Mouse (Mus musculus) MEL (cell line): ENCODE measurements around the gene Cyp27b1. TPM values are rescaled to one million over a fixed set of nuclear protein-coding genes. Genes with fewer than 3 reads are reported as not detected.

Experiments used
- DNase-seq: peaks from one replicate; pipeline ENCODE4 v3.0.0; 2011; ENCODE audit warnings: low read depth, low spot score
- H3K27ac ChIP-seq: 2 replicates; pipeline ENCODE4 v1.5.1; 2012; ENCODE audit warnings: low read depth, mild to moderate bottlenecking, control low read depth, low read length, moderate library complexity; ENCODE audit not compliant: control insufficient read depth
- H3K27me3 ChIP-seq, 2 experiments: fragments of 150-350 bp in 1 of 2; sonication (generic) in 1 of 2; 2 replicates each; pipeline ENCODE4 v1.6.1; 2012; ENCODE audit warnings: low read length in 2 of 2, mild to moderate bottlenecking in 2 of 2, improper control_type of control experiment in 1 of 2, moderate library complexity in 1 of 2; ENCODE audit not compliant: insufficient read depth in 2 of 2, control insufficient read depth in 1 of 2
- H3K36me3 ChIP-seq, 2 experiments: 2 replicates each; pipeline ENCODE4 v1.6.1; 2012 to 2014; ENCODE audit warnings: low read length in 2 of 2, improper control_type of control experiment in 1 of 2, inconsistent platforms in 1 of 2, mild to moderate bottlenecking in 1 of 2; ENCODE audit not compliant: insufficient read depth in 2 of 2, control insufficient read depth in 1 of 2
- H3K4me1 ChIP-seq, 2 experiments: fragments of 150-350 bp in 1 of 2; sonication (generic) in 1 of 2; 2 replicates each; pipeline ENCODE4 v1.6.1; 2012; ENCODE audit warnings: low read length in 2 of 2, improper control_type of control experiment in 1 of 2, mild to moderate bottlenecking in 1 of 2; ENCODE audit not compliant: insufficient read depth in 2 of 2, control insufficient read depth in 1 of 2
- H3K4me3 ChIP-seq, 2 experiments: fragments of 150-350 bp in 1 of 2; sonication (generic) in 1 of 2; 2 replicates each; pipeline ENCODE4 v1.5.1; 2012; ENCODE audit warnings: low read depth in 2 of 2, low read length in 2 of 2, mild to moderate bottlenecking in 2 of 2, moderate library complexity in 2 of 2, control low read depth in 1 of 2, improper control_type of control experiment in 1 of 2; ENCODE audit not compliant: control insufficient read depth in 1 of 2, insufficient read depth in 1 of 2
- H3K79me2 ChIP-seq: 2 replicates; pipeline ENCODE4 v1.6.1; 2012; ENCODE audit warnings: mild to moderate bottlenecking, low read length, moderate library complexity; ENCODE audit not compliant: control insufficient read depth, poor library complexity, insufficient read depth
- H3K9ac ChIP-seq: 2 replicates; pipeline ENCODE4 v1.6.1; 2012; ENCODE audit warnings: low read depth, mild to moderate bottlenecking, control low read depth, low read length, moderate library complexity; ENCODE audit not compliant: control insufficient read depth, poor library complexity, severe bottlenecking
- H3K9me3 ChIP-seq: fragments of 150-350 bp; sonication (generic); replicated peaks from 2 replicates; pipeline ENCODE4 v1.6.1; 2012; ENCODE audit warnings: mild to moderate bottlenecking, low read length, improper control_type of control experiment, moderate library complexity; ENCODE audit not compliant: insufficient read depth
- BHLHE40 ChIP-seq: IDR thresholded peaks from 2 replicates; pipeline ENCODE4 v1.6.1; 2012; ENCODE audit warnings: low read depth, mild to moderate bottlenecking, inconsistent platforms, low read length, improper control_type of control experiment, borderline replicate concordance
- ELF1 ChIP-seq: IDR thresholded peaks from 2 replicates; pipeline ENCODE4 v1.6.1; 2014; ENCODE audit warnings: low read depth, mild to moderate bottlenecking, inconsistent platforms, low read length, improper control_type of control experiment, moderate library complexity
- EP300 ChIP-seq, 2 experiments: IDR thresholded peaks; 2 replicates each; pipeline ENCODE4 v1.6.1; 2011; ENCODE audit warnings: improper control_type of control experiment in 2 of 2, low read length in 2 of 2, low read depth in 1 of 2, mild to moderate bottlenecking in 1 of 2
- ETS1 ChIP-seq: IDR thresholded peaks from 2 replicates; pipeline ENCODE4 v1.6.1; 2012; ENCODE audit warnings: low read depth, mild to moderate bottlenecking, inconsistent platforms, low read length, improper control_type of control experiment, moderate library complexity
- GABPA ChIP-seq: IDR thresholded peaks from 2 replicates; pipeline ENCODE4 v1.6.1; 2012; ENCODE audit warnings: low read depth, mild to moderate bottlenecking, inconsistent platforms, low read length, improper control_type of control experiment, moderate library complexity
- HCFC1 ChIP-seq: IDR thresholded peaks from 2 replicates; pipeline ENCODE4 v1.6.1; 2012; ENCODE audit warnings: low read depth, mild to moderate bottlenecking, inconsistent platforms, low read length, improper control_type of control experiment, moderate library complexity
- JUND ChIP-seq: IDR thresholded peaks from 2 replicates; pipeline ENCODE4 v1.6.1; 2011; ENCODE audit warnings: low read depth, mild to moderate bottlenecking, improper control_type of control experiment, low read length
- KAT2A ChIP-seq: conservative IDR thresholded peaks from 2 replicates; pipeline ENCODE4 v1.6.1; 2012; ENCODE audit warnings: low read depth, low read length, improper control_type of control experiment, inconsistent platforms
- MEF2A ChIP-seq: IDR thresholded peaks from 2 replicates; pipeline ENCODE4 v1.6.1; 2014; ENCODE audit warnings: low read depth, mild to moderate bottlenecking, inconsistent platforms, low read length, improper control_type of control experiment; ENCODE audit not compliant: poor library complexity, insufficient replicate concordance, severe bottlenecking; ENCODE audit errors: extremely low read depth
- MXI1 ChIP-seq: IDR thresholded peaks from 2 replicates; pipeline ENCODE4 v1.6.1; 2011; ENCODE audit warnings: mild to moderate bottlenecking, low read depth, low read length, improper control_type of control experiment
- NELFE ChIP-seq: IDR thresholded peaks from 2 replicates; pipeline ENCODE4 v1.6.1; 2011; ENCODE audit warnings: low read depth, low read length, improper control_type of control experiment
- NRF1 ChIP-seq: IDR thresholded peaks from 2 replicates; pipeline ENCODE4 v1.6.1; 2014; ENCODE audit warnings: low read depth, mild to moderate bottlenecking, inconsistent platforms, low read length, improper control_type of control experiment, moderate library complexity; ENCODE audit not compliant: poor library complexity, insufficient read depth, severe bottlenecking
- POLR2A ChIP-seq, 2 experiments: IDR thresholded peaks; 2 replicates each; pipeline ENCODE4 v1.6.1; 2011 to 2012; ENCODE audit warnings: low read length in 2 of 2, mild to moderate bottlenecking in 2 of 2, control low read depth in 1 of 2, improper control_type of control experiment in 1 of 2, low read depth in 1 of 2, moderate library complexity in 1 of 2; ENCODE audit not compliant: control insufficient read depth in 1 of 2, insufficient read depth in 1 of 2, poor library complexity in 1 of 2
- POLR2AphosphoS2 ChIP-seq: IDR thresholded peaks from 2 replicates; pipeline ENCODE4 v1.6.1; 2011; ENCODE audit warnings: low read length, improper control_type of control experiment
- POLR2AphosphoS5 ChIP-seq: IDR thresholded peaks from 2 replicates; pipeline ENCODE4 v1.6.1; 2012; ENCODE audit warnings: low read depth, borderline replicate concordance, mild to moderate bottlenecking, inconsistent platforms, low read length, moderate library complexity, mixed read lengths
- RAD21 ChIP-seq: IDR thresholded peaks from 2 replicates; pipeline ENCODE4 v1.6.1; 2011; ENCODE audit warnings: mild to moderate bottlenecking, low read depth, low read length, improper control_type of control experiment
- SIN3A ChIP-seq: IDR thresholded peaks from 2 replicates; pipeline ENCODE4 v1.6.1; 2012; ENCODE audit warnings: low read length, improper control_type of control experiment, inconsistent platforms
- SMC3 ChIP-seq: IDR thresholded peaks from 2 replicates; pipeline ENCODE4 v1.6.1; 2011; ENCODE audit warnings: low read depth, low read length, improper control_type of control experiment
- TAL1 ChIP-seq: IDR thresholded peaks from 2 replicates; pipeline ENCODE4 v1.6.1; 2012; ENCODE audit warnings: mild to moderate bottlenecking, inconsistent platforms, low read length, moderate library complexity, mixed read lengths
- TBP ChIP-seq: IDR thresholded peaks from 2 replicates; pipeline ENCODE4 v1.8.0; 2011; ENCODE audit warnings: low read depth, low read length, improper control_type of control experiment
- TCF12 ChIP-seq: IDR thresholded peaks from 2 replicates; pipeline ENCODE4 v1.6.1; 2014; ENCODE audit warnings: low read depth, mild to moderate bottlenecking, inconsistent platforms, low read length, improper control_type of control experiment, moderate library complexity
- UBTF ChIP-seq: IDR thresholded peaks from 2 replicates; pipeline ENCODE4 v1.6.1; 2012; ENCODE audit warnings: low read depth, mild to moderate bottlenecking, inconsistent platforms, low read length, improper control_type of control experiment, moderate library complexity, borderline replicate concordance; ENCODE audit not compliant: insufficient read depth
- ZMIZ1 ChIP-seq: IDR thresholded peaks from 2 replicates; pipeline ENCODE4 v1.6.1; 2012; ENCODE audit warnings: low read depth, mild to moderate bottlenecking, inconsistent platforms, low read length, improper control_type of control experiment, moderate library complexity
- ZNF384 ChIP-seq: IDR thresholded peaks from 2 replicates; pipeline ENCODE4 v1.6.1; 2012; ENCODE audit warnings: low read depth, mild to moderate bottlenecking, inconsistent platforms, low read length, improper control_type of control experiment
- polyA plus RNA-seq, 2 experiments: library from polyadenylated mRNA; stranded (reverse) in 1 of 2; unstranded in 1 of 2; fragments of >175 nt in 1 of 2; fragments of >200 nt in 1 of 2; gene quantifications; 2 replicates each; pipeline versions ENCODE4 v1.2.1 to v1.2.4; 2012; ENCODE audit warnings: low replicate concordance in 2 of 2, low read depth in 1 of 2; ENCODE audit not compliant: insufficient read length in 2 of 2, insufficient read depth in 1 of 2, missing spikeins in 1 of 2
- total RNA-seq: library from RNA; depleted of rRNA; stranded (reverse); fragments of 300-350 nt; gene quantifications from 2 replicates; pipeline ENCODE4 v1.2.3, GENCODE M21; 2012

Gene Cyp27b1
- total and polyA plus RNA-seq, 3 experiments: 0.23 to 0.93 TPM; not detected in 1

DNA sequence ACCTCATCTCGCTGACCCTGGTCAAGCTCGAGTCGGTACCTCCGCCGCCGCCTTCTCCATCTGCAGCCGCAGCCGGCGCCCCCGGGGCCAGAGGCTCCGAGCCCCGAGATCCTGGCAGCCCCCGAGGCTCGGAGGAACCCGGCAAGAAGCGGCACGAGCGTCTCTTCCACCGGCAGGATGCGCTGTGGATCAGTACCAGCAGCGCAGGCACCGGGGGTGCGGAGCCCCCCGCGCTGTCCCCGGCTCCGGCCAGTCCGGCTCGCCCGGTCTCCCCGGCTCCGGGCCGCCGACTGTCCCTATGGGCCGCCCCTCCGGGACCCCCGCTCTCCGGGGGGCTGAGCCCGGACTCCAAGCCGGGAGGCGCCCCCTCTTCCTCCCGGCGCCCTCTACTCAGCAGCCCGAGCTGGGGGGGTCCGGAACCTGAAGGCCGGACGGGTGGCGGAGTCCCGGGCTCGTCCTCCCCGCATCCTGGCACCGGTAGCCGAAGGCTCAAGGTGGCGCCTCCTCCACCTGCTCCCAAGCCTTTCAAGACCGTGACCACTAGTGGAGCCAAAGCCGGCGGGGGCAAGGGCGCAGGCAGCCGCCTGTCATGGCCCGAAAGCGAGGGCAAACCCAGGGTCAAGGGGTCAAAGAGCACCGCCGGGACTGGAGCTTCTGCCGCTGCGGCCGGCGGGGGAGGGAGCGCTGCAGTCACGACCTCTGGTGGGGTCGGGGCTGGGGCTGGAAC lies 31.8 kb downstream of the Cyp27b1 start:
- no peaks in the 10 kb centered on the region for H3K27me3 ChIP-seq
- H3K9me3 ChIP-seq: no peaks in the 10 kb centered on the region
- H3K4me1 ChIP-seq: no peaks in the 10 kb centered on the region
- no peak overlapping the region for H3K9ac ChIP-seq
- TF ChIP-seq SIN3A (no peak), RAD21 (no peak), SMC3 (no peak), UBTF (no peak), POLR2A (IDR thresholded peaks at IDR 0.05; ENCODE audit: control insufficient read depth in 1 of 2, insufficient read depth in 1 of 2, low read depth in 1 of 2, low read length in 2 of 2, poor library complexity in 1 of 2) (no peak), NELFE (no peak), ETS1 (no peak), ELF1 (no peak), MXI1 (no peak), HCFC1 (no peak), ZNF384 (no peak), NRF1 (no peak), POLR2AphosphoS2 (no peak), EP300 (IDR thresholded peaks at IDR 0.05; ENCODE audit: low read depth in 1 of 2, low read length in 2 of 2) (no peak), JUND (no peak), MEF2A (no peak), BHLHE40 (no peak), TBP (no peak)
- no peak overlapping the region for H3K4me3 ChIP-seq
- no peak overlapping the region for H3K27ac ChIP-seq
- no peaks in the 10 kb centered on the region for H3K79me2 ChIP-seq
- H3K36me3 ChIP-seq: no peaks in the 10 kb centered on the region
- DNase-seq: no peak

- no peak for TF ChIP-seq KAT2A
- TF ChIP-seq TCF12: no peak
- TF ChIP-seq ZNF384: no peak
- TF ChIP-seq ETS1: no peak
- TF ChIP-seq MXI1: no peak
- no peak for TF ChIP-seq POLR2AphosphoS5
- TF ChIP-seq GABPA: no peak
- no peak for TF ChIP-seq ZMIZ1
- no peak for TF ChIP-seq TAL1
- Histone ChIP-seq H3K4me1 (no peaks in the 10 kb centered on the region), H3K4me3 (no peak overlapping the region)
Measured at GRCm38 (mm10) chr10:127080901-127081780, 33.1 kb downstream of the Cyp27b1 start.

More at GRCm38 (mm10) chr10:127080901-127081780, 33.1 kb downstream of the Cyp27b1 start:
- no peak for DNase-seq
- no peaks in the 10 kb centered on the region for H3K79me2 ChIP-seq
- no peak overlapping the region for H3K27ac ChIP-seq
- no peaks in the 10 kb centered on the region for H3K9me3 ChIP-seq
- no peak overlapping the region for H3K9ac ChIP-seq
- no peaks in the 10 kb centered on the region for H3K27me3 ChIP-seq
- no peaks in the 10 kb centered on the region for H3K36me3 ChIP-seq
